Mouse (Mus musculus) megakaryocyte, embryonic 14.5 days (primary cell): ENCODE measurements around the gene Skor1.

Source experiments
- FLI1 ChIP-seq: IDR thresholded peaks from 2 replicates; pipeline ENCODE4 v1.6.1; 2012; ENCODE audit warnings: low read length, inconsistent platforms, mixed read lengths
- GATA1 ChIP-seq: IDR thresholded peaks from 3 replicates; pipeline ENCODE4 v1.6.1; 2012; ENCODE audit warnings: mixed read lengths, low read length, inconsistent platforms, borderline replicate concordance

GRCm38 (mm10) chr9:63197252-63197651, 48.5 kb upstream of the Skor1 start:
- TF ChIP-seq FLI1 (no peak), GATA1 (no peak)
